Mouse (Mus musculus): ENCODE measurements around the gene Gcnt3. TPM values are rescaled to one million over a fixed set of nuclear protein-coding genes. Genes with fewer than 3 reads are reported as not detected.

Gene Gcnt3
- polyA plus RNA-seq, 1 experiment from 2014 or later: not detected

DNA sequence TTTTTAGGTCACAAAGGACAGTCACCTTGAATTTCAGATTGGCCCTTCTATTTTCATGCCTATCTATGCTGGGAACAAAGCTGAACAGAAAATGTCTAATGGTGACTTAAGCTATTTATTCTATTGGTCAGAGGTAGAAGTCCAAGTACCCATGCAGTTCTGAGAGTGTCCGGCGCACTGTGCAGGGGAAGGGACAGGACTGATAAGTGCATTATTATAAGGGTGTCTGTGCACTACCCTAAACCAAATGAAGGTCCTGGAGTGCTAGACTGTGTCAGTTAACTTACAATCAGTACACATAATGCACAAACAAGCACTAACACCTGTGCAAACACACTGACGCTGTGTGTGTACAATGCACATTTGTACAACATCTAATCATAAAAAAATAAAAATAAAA, 29.6 kb upstream of the Gcnt3 start:
- 92% methylated on average over 3 of the region's 3 CpGs for whole genome bisulfite sequencing

DNA sequence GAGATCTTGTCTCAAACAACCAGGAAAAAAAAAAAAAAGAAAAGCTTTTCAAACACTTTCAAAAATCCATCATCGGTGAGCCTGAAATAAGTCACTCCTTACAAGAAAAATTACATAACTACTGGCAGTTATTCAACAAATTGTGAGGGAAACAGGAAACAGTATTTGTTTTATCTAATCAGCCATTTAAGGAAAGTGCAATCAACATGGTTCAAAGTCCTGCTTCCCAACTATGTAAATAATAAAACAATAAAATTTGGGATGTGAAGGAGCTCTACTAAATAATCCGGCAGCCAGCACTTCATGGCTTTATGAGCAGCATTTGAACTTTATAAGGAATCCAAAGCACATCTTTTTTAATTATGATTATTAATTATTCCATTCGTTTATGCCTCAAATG, 24.1 kb upstream of the Gcnt3 start:
- no peaks in the 10 kb centered on the region for H3K27me3 ChIP-seq
- H3K9ac ChIP-seq (replicated peaks): no peak overlapping the region
- no peak overlapping the region for H3K27ac ChIP-seq (replicated peaks)
- H3K36me3 ChIP-seq: no peaks in the 10 kb centered on the region
- ATAC-seq (replicated peaks): no peak
- H3K4me2 ChIP-seq (replicated peaks): no peak overlapping the region
- H3K4me1 ChIP-seq: no peaks in the 10 kb centered on the region
- no peaks in the 10 kb centered on the region for H3K9me3 ChIP-seq
- no peak overlapping the region for H3K4me3 ChIP-seq
- 91% methylated on average over 3 of the region's 3 CpGs for WGBS

More for the DNA sequence above, 29.6 kb upstream of the Gcnt3 start:
- Histone ChIP-seq H3K27me3 (no peaks in the 10 kb centered on the region), H3K27ac (replicated peaks) (no peak overlapping the region), H3K4me3 (no peak overlapping the region), H3K4me2 (replicated peaks) (no peak overlapping the region), H3K9ac (replicated peaks) (no peak overlapping the region), H3K9me3 (no peaks in the 10 kb centered on the region), H3K4me1 (no peaks in the 10 kb centered on the region), H3K36me3 (no peaks in the 10 kb centered on the region)
- ATAC-seq (replicated peaks): no peak

DNA sequence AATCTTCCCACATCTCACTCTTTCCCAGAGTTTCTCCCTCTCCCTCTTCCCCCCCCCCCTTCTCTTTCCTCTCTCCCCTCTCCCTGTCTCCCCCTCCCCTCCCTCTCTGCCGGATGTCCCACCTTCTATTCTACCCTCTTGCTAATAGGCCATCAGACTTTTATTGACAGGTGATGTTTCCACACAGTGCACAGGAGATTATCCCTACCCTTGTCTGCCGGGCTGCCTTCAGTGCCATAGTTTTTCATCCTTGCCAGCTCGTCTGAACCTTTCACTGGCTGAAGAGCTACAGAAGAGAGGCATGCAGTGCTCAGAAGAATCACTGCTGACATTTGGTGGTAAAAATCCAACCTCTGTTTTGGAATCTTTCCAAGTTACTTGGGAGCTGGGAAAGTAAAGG, 15.5 kb upstream of the Gcnt3 start:
- Histone ChIP-seq H3K27me3 (no peaks in the 10 kb centered on the region), H3K4me3 (no peak overlapping the region), H3K9ac (replicated peaks) (no peak overlapping the region), H3K4me1 (no peaks in the 10 kb centered on the region), H3K4me2 (replicated peaks) (no peak overlapping the region), H3K9me3 (no peaks in the 10 kb centered on the region), H3K27ac (replicated peaks) (no peak overlapping the region), H3K36me3 (no peaks in the 10 kb centered on the region)
- 30% methylated on average over 3 of the region's 3 CpGs for WGBS
- no peak for ATAC-seq (replicated peaks)

DNA sequence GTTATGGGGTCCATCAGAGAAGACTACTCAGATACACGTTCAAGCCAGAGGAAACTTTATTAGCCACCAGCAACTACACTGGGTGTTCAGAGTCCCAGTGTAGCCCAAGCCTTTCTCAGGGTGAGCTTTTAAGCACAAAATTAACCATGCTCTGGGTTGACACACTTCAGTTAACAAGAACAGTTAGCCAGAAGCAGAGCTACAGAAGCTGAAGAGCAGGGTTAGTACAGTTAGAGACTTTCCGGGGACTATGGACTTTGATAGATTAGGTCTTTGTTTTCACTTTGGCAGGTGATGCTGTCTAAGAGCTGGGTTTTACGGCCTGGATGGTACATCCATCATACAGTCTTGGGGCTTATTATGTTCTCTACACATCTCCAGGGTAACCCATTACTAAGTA, 14.8 kb upstream of the Gcnt3 start:
- H3K36me3 ChIP-seq: no peaks in the 10 kb centered on the region
- no peak overlapping the region for H3K4me2 ChIP-seq (replicated peaks)
- no peak overlapping the region for H3K27ac ChIP-seq (replicated peaks)
- no peak overlapping the region for H3K9ac ChIP-seq (replicated peaks)
- no peaks in the 10 kb centered on the region for H3K4me1 ChIP-seq
- no peak for ATAC-seq (replicated peaks)
- no peaks in the 10 kb centered on the region for H3K9me3 ChIP-seq
- 86% methylated on average over 3 of the region's 3 CpGs for WGBS
- H3K27me3 ChIP-seq: no peaks in the 10 kb centered on the region
- H3K4me3 ChIP-seq: no peak overlapping the region

DNA sequence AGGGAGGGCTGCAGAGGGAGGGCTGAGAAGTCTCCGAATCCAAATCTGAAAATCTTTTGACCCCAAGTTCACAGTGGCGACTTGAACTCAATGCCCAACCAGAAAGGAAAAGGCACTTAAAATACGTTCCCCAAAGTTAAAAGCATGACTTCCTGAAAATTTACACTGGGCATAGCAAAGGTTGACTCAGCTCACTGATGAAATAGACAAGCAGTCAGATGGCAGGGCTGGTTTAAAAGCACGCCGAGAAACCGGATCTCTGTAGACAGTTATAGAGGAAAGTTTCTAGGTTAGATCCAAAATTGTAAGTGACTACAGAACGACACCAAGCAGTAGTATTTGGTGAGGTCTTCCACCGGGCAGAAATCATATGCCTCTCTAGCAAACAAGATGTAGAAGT, 12.0 kb upstream of the Gcnt3 start:
- ATAC-seq (replicated peaks): no peak
- H3K36me3 ChIP-seq: no peaks in the 10 kb centered on the region
- no peak overlapping the region for H3K4me2 ChIP-seq (replicated peaks)
- no peaks in the 10 kb centered on the region for H3K27me3 ChIP-seq
- H3K9ac ChIP-seq (replicated peaks): no peak overlapping the region
- H3K4me1 ChIP-seq: no peaks in the 10 kb centered on the region
- 44% methylated on average over 8 of the region's 8 CpGs for WGBS
- no peak overlapping the region for H3K4me3 ChIP-seq
- H3K27ac ChIP-seq (replicated peaks): no peak overlapping the region
- no peaks in the 10 kb centered on the region for H3K9me3 ChIP-seq

DNA sequence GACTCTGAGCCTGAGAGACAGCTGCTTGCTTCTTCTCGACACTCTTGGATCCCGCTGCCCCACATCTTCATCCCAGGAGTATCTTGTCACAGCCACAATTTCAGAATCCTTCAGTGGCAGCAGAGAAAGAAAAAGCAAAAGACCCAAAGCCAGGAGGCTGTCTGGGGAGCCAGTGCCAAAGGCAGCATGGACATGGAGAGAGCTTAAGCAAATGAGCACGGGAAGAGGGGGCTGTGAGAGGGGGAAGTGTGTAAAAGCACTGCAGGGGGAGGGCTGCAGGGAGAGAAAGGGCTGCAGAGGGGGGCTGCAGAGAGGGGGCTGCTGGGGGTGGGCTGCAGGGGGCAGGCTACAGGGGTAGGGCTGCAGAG, 11.5 kb upstream of the Gcnt3 start:
- Histone ChIP-seq H3K9ac (replicated peaks) (no peak overlapping the region), H3K36me3 (no peaks in the 10 kb centered on the region), H3K4me2 (replicated peaks) (no peak overlapping the region), H3K27me3 (no peaks in the 10 kb centered on the region), H3K4me1 (no peaks in the 10 kb centered on the region), H3K9me3 (no peaks in the 10 kb centered on the region), H3K4me3 (no peak overlapping the region), H3K27ac (replicated peaks) (no peak overlapping the region)
- ATAC-seq (replicated peaks): no peak
- 23% methylated on average over 3 of the region's 3 CpGs for WGBS

DNA sequence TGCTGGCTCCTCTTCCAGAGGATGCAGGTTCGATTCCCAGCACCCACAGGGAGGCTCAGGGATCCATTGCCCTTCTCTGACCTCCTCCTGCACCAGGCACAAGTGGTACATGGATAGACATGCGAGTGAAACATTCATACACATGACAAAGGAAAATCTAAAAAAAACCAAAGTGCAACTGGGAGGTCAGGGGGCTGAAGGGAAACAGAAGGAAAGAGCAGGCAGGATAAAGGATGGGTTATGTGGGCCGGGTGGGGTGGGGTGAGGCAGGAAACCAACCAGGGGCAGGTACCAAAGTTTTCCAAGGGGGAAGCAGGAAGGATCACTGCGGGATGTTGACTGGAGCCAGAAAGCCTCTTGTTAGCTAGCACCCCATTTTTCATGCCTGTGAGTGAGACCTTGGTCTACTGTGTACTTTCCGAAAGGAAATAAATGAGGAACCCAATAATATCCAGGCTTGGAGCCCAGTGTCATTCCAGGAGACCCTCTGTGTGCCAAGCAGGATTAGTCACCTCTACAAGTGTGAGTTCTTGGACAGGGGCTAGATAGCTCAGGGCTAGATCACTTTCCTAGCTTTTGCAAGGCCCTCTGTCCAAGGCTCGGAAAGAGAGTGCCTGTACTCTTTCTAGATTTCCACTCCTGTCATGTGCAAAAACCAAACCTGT, 11.0 kb upstream of the Gcnt3 start:
- no peaks in the 10 kb centered on the region for H3K4me1 ChIP-seq
- H3K9me3 ChIP-seq: no peaks in the 10 kb centered on the region
- no peak overlapping the region for H3K4me3 ChIP-seq
- no peak for ATAC-seq (replicated peaks)
- no peaks in the 10 kb centered on the region for H3K27me3 ChIP-seq
- no peaks in the 10 kb centered on the region for H3K36me3 ChIP-seq
- 57% methylated on average over 6 of the region's 6 CpGs for WGBS
- H3K27ac ChIP-seq (replicated peaks): no peak overlapping the region
- H3K4me2 ChIP-seq (replicated peaks): no peak overlapping the region
- H3K9ac ChIP-seq (replicated peaks): no peak overlapping the region

DNA sequence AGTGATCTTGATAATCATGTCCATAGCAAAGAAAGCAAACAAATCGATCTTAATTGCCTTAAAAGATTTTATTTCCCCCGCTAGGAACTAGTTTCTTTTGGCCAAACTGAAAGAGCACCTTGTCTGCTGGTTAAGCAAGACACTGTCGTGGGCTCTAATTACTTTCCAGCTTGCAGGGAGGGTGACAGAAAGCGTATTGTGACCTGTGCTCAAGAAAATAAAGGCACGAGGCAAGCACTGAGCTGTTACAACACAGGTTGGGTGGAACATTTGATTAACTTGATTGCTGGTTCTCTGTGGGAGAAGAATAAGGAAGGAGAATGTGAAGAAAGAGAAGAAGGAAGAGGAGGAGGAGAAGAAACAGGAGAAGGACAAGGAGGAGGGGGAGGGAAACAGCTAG, 10.4 kb upstream of the Gcnt3 start:
- WGBS: 22% methylated on average over 5 of the region's 5 CpGs
- ATAC-seq (replicated peaks): no peak
- Histone ChIP-seq H3K4me3 (no peak overlapping the region), H3K9ac (replicated peaks) (no peak overlapping the region), H3K9me3 (no peaks in the 10 kb centered on the region), H3K4me1 (no peaks in the 10 kb centered on the region), H3K4me2 (replicated peaks) (no peak overlapping the region), H3K36me3 (no peaks in the 10 kb centered on the region), H3K27me3 (no peaks in the 10 kb centered on the region), H3K27ac (replicated peaks) (no peak overlapping the region)

DNA sequence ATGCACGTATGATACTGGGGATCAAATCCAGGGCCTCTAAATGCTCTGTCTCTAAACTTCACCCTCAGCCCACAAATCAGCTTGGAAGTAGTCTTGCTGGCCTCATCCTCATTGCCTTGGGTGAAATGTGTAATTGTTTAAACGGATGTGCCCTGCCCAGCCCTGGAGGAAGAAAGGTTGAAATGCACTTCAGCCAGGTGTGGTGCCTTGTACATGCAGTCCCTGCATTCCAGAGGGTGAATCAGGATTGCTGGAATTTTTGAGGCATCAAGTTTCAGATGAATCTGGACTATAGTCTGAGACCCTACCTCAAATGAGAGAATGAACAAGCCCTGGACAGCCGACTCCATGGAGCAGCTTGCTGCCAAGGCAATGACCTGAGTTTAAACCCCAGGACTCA, 10.0 kb upstream of the Gcnt3 start:
- H3K36me3 ChIP-seq: no peaks in the 10 kb centered on the region
- no peaks in the 10 kb centered on the region for H3K27me3 ChIP-seq
- H3K4me3 ChIP-seq: no peak overlapping the region
- H3K9ac ChIP-seq (replicated peaks): no peak overlapping the region
- H3K9me3 ChIP-seq: no peaks in the 10 kb centered on the region
- ATAC-seq (replicated peaks): no peak
- 56% methylated on average over 3 of the region's 3 CpGs for WGBS
- no peak overlapping the region for H3K4me2 ChIP-seq (replicated peaks)
- H3K4me1 ChIP-seq: no peaks in the 10 kb centered on the region
- H3K27ac ChIP-seq (replicated peaks): no peak overlapping the region

DNA sequence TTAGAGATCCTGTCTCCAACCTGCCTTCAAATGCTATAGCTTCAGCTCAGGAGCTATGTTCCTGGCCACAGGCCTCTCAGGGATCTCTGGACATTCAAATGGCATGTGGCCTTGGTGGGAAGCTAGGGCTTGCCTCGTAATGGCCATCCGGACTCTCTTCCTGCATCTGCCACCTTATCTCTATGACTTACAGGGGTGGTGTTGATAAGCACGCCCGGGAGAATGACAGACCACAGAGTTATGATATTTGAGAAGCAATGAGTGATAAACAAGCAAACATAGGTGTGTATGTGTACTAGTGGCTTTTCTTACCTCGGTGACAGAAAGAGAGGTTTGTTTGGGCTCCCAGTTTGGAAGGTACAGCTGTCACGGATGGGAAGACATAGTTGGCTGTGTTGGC, 8.4 kb upstream of the Gcnt3 start:
- Histone ChIP-seq H3K27ac (replicated peaks) (no peak overlapping the region), H3K4me1 (no peaks in the 10 kb centered on the region), H3K9ac (replicated peaks) (no peak overlapping the region), H3K4me2 (replicated peaks) (no peak overlapping the region), H3K9me3 (no peaks in the 10 kb centered on the region), H3K4me3 (no peak overlapping the region), H3K36me3 (no peaks in the 10 kb centered on the region), H3K27me3 (no peaks in the 10 kb centered on the region)
- WGBS: 94% methylated on average over 6 of the region's 6 CpGs
- ATAC-seq (replicated peaks): no peak

DNA sequence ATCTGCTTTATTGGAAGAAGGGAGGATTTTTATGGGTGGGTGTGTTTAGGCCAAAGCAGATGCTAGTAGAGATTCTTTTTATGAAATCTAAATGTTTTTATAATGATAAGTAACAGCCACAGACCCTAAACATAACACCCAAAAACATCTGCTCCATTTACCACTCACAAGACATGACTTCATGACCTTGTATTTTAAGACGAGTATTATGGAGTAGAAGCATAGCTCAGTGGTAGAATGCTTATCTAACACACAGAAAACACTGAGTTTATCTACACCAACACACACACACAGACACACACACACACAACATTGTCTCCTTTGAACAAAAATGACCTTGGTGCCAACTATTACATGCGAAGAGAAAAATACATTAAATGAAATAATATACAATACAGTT, 7.0 kb upstream of the Gcnt3 start:
- H3K36me3 ChIP-seq: no peaks in the 10 kb centered on the region
- no peak overlapping the region for H3K9ac ChIP-seq (replicated peaks)
- no peak overlapping the region for H3K4me3 ChIP-seq
- ATAC-seq (replicated peaks): no peak
- H3K4me2 ChIP-seq (replicated peaks): no peak overlapping the region
- no peaks in the 10 kb centered on the region for H3K27me3 ChIP-seq
- H3K4me1 ChIP-seq: no peaks in the 10 kb centered on the region
- 87% methylated on average over 2 of the region's 2 CpGs for WGBS
- no peak overlapping the region for H3K27ac ChIP-seq (replicated peaks)
- no peaks in the 10 kb centered on the region for H3K9me3 ChIP-seq

DNA sequence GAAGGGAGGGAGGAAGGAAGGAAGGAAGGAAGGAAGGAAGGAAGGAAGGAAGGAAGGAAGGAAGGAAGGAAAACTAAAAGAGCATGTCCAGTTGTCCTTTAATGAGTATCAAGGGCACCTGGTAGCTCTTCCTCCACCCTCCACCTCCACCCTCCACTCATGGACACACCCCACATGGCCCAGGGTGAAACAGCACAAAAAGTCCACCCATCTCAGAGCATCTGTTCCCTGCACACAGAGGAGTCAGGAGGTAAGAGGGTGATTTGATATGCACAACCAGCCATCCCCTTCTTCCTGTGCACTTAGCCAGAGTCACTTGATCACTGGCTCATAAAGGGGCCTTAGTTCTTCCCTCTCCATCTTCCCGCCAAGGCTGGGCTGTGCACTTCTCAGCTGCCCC, 5.0 kb upstream of the Gcnt3 start:
- H3K9ac ChIP-seq (replicated peaks): no peak overlapping the region
- no peaks in the 10 kb centered on the region for H3K36me3 ChIP-seq
- H3K27ac ChIP-seq (replicated peaks): no peak overlapping the region
- H3K4me1 ChIP-seq: no peaks in the 10 kb centered on the region
- 89% methylated on average over 1 of the region's 1 CpGs for WGBS
- H3K4me2 ChIP-seq (replicated peaks): no peak overlapping the region
- no peak overlapping the region for H3K4me3 ChIP-seq
- no peaks in the 10 kb centered on the region for H3K9me3 ChIP-seq
- H3K27me3 ChIP-seq: no peaks in the 10 kb centered on the region
- ATAC-seq (replicated peaks): no peak

DNA sequence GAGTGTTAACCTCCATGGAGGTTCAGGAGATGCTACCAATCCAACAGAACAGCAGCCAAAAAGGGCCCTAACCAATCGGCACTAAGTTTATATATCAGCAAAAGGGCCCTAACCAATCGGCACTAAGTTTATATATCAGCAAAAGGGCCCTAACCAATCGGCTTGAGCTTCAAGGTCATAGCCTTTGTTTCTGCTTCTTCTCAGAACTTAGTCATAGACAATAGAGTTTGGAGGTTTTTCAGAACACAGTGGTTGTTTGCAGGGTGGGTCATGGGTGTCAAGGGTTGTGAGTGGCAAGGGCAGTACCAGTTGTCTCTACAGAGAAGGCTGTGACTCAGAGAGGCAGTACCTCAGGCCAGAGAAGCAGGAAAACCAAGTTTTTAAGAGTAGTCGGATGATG, 4.2 kb upstream of the Gcnt3 start:
- Histone ChIP-seq H3K36me3 (no peaks in the 10 kb centered on the region), H3K9ac (replicated peaks) (no peak overlapping the region), H3K9me3 (no peaks in the 10 kb centered on the region), H3K4me3 (no peak overlapping the region), H3K4me2 (replicated peaks) (no peak overlapping the region), H3K27me3 (no peaks in the 10 kb centered on the region), H3K4me1 (no peaks in the 10 kb centered on the region), H3K27ac (replicated peaks) (no peak overlapping the region)
- WGBS: 91% methylated on average over 4 of the region's 4 CpGs
- ATAC-seq (replicated peaks): no peak

Measured in forebrain, embryonic 15.5 days (tissue).